Mouse (Mus musculus): ENCODE data around the gene Maats1.
A peak's percentile ranks its signal among the peaks of the same experiment; 100 is the strongest.

Gene Maats1

GRCm38 (mm10) chr16:38294685-38295348, 47.1 kb downstream of the Maats1 start, which contains the start of gene Nr1i2:
Gene Nr1i2 (minus strand): TSS chr16:38294824.
- no peak for DNase-seq (ENCODE audit: low spot score)

- DNase-seq (ENCODE audit: low spot score): no peak
Observed at GRCm38 (mm10) chr16:38290151-38290550, 51.8 kb downstream of the Maats1 start.

- DNase-seq (ENCODE audit: low spot score): no peak
Observed at GRCm38 (mm10) chr16:38288851-38289250, 53.1 kb downstream of the Maats1 start.

GRCm38 (mm10) chr16:38287762-38288161, 54.2 kb downstream of the Maats1 start:
- DNase-seq (ENCODE audit: low spot score): no peak

GRCm38 (mm10) chr16:38287357-38287756, 54.6 kb downstream of the Maats1 start:
- DNase-seq (ENCODE audit: low spot score): no peak

GRCm38 (mm10) chr16:38286541-38286940, 55.4 kb downstream of the Maats1 start:
- DNase-seq (ENCODE audit: low spot score): no peak

GRCm38 (mm10) chr16:38285801-38286200, 56.1 kb downstream of the Maats1 start:
- no peak for DNase-seq (ENCODE audit: low spot score)

- no peak for DNase-seq (ENCODE audit: low spot score)
Observed at GRCm38 (mm10) chr16:38283300-38283699, 58.6 kb downstream of the Maats1 start.

GRCm38 (mm10) chr16:38282559-38283160, 59.3 kb downstream of the Maats1 start:
- no peak for DNase-seq (ENCODE audit: low spot score)

GRCm38 (mm10) chr16:38280951-38281350, 61.0 kb downstream of the Maats1 start:
- no peak for DNase-seq (ENCODE audit: low spot score)

- DNase-seq (ENCODE audit: low spot score): no peak
Observed at GRCm38 (mm10) chr16:38279794-38280193, 62.1 kb downstream of the Maats1 start.

- DNase-seq (ENCODE audit: low spot score): no peak
Observed at GRCm38 (mm10) chr16:38274737-38275136, 67.2 kb downstream of the Maats1 start.

- DNase-seq (ENCODE audit: low spot score): no peak
Observed at GRCm38 (mm10) chr16:38272483-38272882, 69.5 kb downstream of the Maats1 start.

GRCm38 (mm10) chr16:38271601-38272000, 70.3 kb downstream of the Maats1 start:
- no peak for DNase-seq (ENCODE audit: low spot score)

GRCm38 (mm10) chr16:38255927-38256326, 86.0 kb downstream of the Maats1 start:
- no peak for DNase-seq (ENCODE audit: low spot score)

GRCm38 (mm10) chr16:38255107-38255506, 86.8 kb downstream of the Maats1 start:
- DNase-seq (ENCODE audit: low spot score): peak; percentile 42

GRCm38 (mm10) chr16:38254001-38254400, 87.9 kb downstream of the Maats1 start:
- no peak for DNase-seq (ENCODE audit: low spot score)

GRCm38 (mm10) chr16:38250467-38250866, 91.5 kb downstream of the Maats1 start:
- no peak for DNase-seq (ENCODE audit: low spot score)

- DNase-seq (ENCODE audit: low spot score): no peak
Observed at GRCm38 (mm10) chr16:38248331-38248961, 93.5 kb downstream of the Maats1 start.

Measured in retina, embryonic 14.5 days (tissue).